Mouse (Mus musculus) hindbrain, postnatal 0 days (tissue): ENCODE data around the gene Mesd. TPM values are rescaled to one million over a fixed set of nuclear protein-coding genes. Genes with fewer than 3 reads are reported as not detected.

Experiments
- ATAC-seq: fragments of 200-750 bp; cut with Nextera tagmentation; 2 replicates; pipeline ENCODE4 v1.8.0; 2017; ENCODE audit warnings: mild to moderate bottlenecking, moderate TSS enrichment, moderate library complexity
- DNase-seq: peaks from one replicate; pipeline ENCODE4 v3.0.0-alpha.2; 2015; ENCODE audit warnings: low spot score
- H3K27ac ChIP-seq: fragments of 300-500 bp; sonication (generic); 2 replicates; pipeline ENCODE4 v1.5.1; 2014; ENCODE audit warnings: mild to moderate bottlenecking
- H3K27me3 ChIP-seq: fragments of 300-500 bp; sonication (generic); 2 replicates; pipeline ENCODE4 v1.6.1; 2014; ENCODE audit warnings: low read length, mixed read lengths; ENCODE audit not compliant: insufficient read depth
- H3K36me3 ChIP-seq: fragments of 300-500 bp; sonication (generic); 2 replicates; pipeline ENCODE4 v1.6.1; 2014; ENCODE audit warnings: low read length, mixed read lengths; ENCODE audit not compliant: insufficient read depth
- H3K4me1 ChIP-seq: fragments of 300-500 bp; sonication (generic); 2 replicates; pipeline ENCODE4 v1.6.1; 2014; ENCODE audit warnings: antibody characterized with exemption, low read length, mixed read lengths; ENCODE audit not compliant: insufficient read depth
- H3K4me2 ChIP-seq: fragments of 300-500 bp; sonication (generic); 2 replicates; pipeline ENCODE4 v1.6.1; 2014; ENCODE audit warnings: low read depth, mild to moderate bottlenecking, low read length, moderate library complexity, mixed read lengths
- H3K4me3 ChIP-seq: fragments of 300-500 bp; sonication (generic); 2 replicates; pipeline ENCODE4 v1.5.1; 2014; ENCODE audit warnings: low read length
- H3K9ac ChIP-seq: fragments of 300-500 bp; sonication (generic); replicated peaks from 2 replicates; pipeline ENCODE4 v1.6.1; 2014; ENCODE audit warnings: mild to moderate bottlenecking, low read length, moderate library complexity, mixed read lengths
- H3K9me3 ChIP-seq: fragments of 300-500 bp; sonication (generic); 2 replicates; pipeline ENCODE4 v1.6.1; 2016; ENCODE audit warnings: low read length, mixed read lengths
- CTCF ChIP-seq: IDR thresholded peaks from 2 replicates; pipeline ENCODE4 v1.5.1; 2016; ENCODE audit warnings: antibody characterized with exemption, control low read depth, low read depth
- WGBS: fragments of 180-500 bp; shearing (Covaris S2); extraction: QIAGEN DNeasy Blood & Tissue Kit; methylation state at CpG from one replicate; pipeline ENCODE4 v1.1.7; 2014; 5-methylcytosine and 5-hydroxymethylcytosine counted together
- polyA plus RNA-seq: library from polyadenylated mRNA; unstranded; fragments of >200 nt; fragmentation: Nextera tagmentation; extraction: Ambion mirVana; gene quantifications from 2 replicates; pipeline ENCODE4 v1.2.1, GENCODE M21; 2015
- total RNA-seq: library from RNA; depleted of rRNA; stranded (reverse); fragments of >200 nt; gene quantifications from 2 replicates; pipeline ENCODE4 v1.2.3, GENCODE M21; 2014

Gene Mesd
- total and polyA plus RNA-seq, 2 experiments from 2014 or later = 20.4 to 83.8 TPM

GRCm38 (mm10) chr7:83859378-83860083 is 24.7 kb upstream of the Mesd start:
- Histone ChIP-seq H3K27ac (no peak overlapping the region), H3K9ac (no peak overlapping the region), H3K4me2 (no peak overlapping the region), H3K27me3 (no peaks in the 10 kb centered on the region), H3K36me3 (no peaks in the 10 kb centered on the region), H3K9me3 (no peaks in the 10 kb centered on the region), H3K4me1 (no peaks in the 10 kb centered on the region), H3K4me3 (no peak overlapping the region)
- WGBS = 49% methylated on average over 4 of the region's 4 CpGs
- TF ChIP-seq CTCF = no peak
- DNase-seq (no peak), ATAC-seq (no peak)

GRCm38 (mm10) chr7:83863554-83863953 is 20.7 kb upstream of the Mesd start:
- no peak for TF ChIP-seq CTCF
- H3K9me3 ChIP-seq = no peaks in the 10 kb centered on the region
- no peak for ATAC-seq
- no peaks in the 10 kb centered on the region for H3K4me1 ChIP-seq
- no peaks in the 10 kb centered on the region for H3K36me3 ChIP-seq
- H3K27me3 ChIP-seq = no peaks in the 10 kb centered on the region
- 52% methylated on average over 2 of the region's 2 CpGs for WGBS
- no peak overlapping the region for H3K4me3 ChIP-seq
- H3K9ac ChIP-seq = no peak overlapping the region
- DNase-seq = no peak
- H3K4me2 ChIP-seq = no peak overlapping the region
- H3K27ac ChIP-seq = no peak overlapping the region

- no peak overlapping the region for H3K27ac ChIP-seq
- no peak overlapping the region for H3K4me2 ChIP-seq
- DNase-seq (no peak), ATAC-seq (no peak)
- no peak overlapping the region for H3K9ac ChIP-seq
- H3K27me3 ChIP-seq = no peaks in the 10 kb centered on the region
- H3K9me3 ChIP-seq = no peaks in the 10 kb centered on the region
- no peak for TF ChIP-seq CTCF
- no peaks in the 10 kb centered on the region for H3K36me3 ChIP-seq
- 61% methylated on average over 3 of the region's 3 CpGs for WGBS
- H3K4me1 ChIP-seq = no peaks in the 10 kb centered on the region
- no peak overlapping the region for H3K4me3 ChIP-seq
Measured at GRCm38 (mm10) chr7:83868200-83868599, 16.1 kb upstream of the Mesd start.

- Histone ChIP-seq H3K27me3 (no peaks in the 10 kb centered on the region), H3K4me1 (no peaks in the 10 kb centered on the region), H3K36me3 (no peaks in the 10 kb centered on the region), H3K4me3 (no peak overlapping the region), H3K9me3 (no peaks in the 10 kb centered on the region), H3K9ac (no peak overlapping the region), H3K4me2 (no peak overlapping the region), H3K27ac (no peak overlapping the region)
- no peak for ATAC-seq
- 31% methylated on average over 5 of the region's 5 CpGs for WGBS
- no peak for TF ChIP-seq CTCF
- DNase-seq = no peak
Measured at GRCm38 (mm10) chr7:83869839-83870543, 14.3 kb upstream of the Mesd start.

- ATAC-seq = no peak
- DNase-seq = no peak
- TF ChIP-seq CTCF = no peak
- no peaks in the 10 kb centered on the region for H3K9me3 ChIP-seq
- no peak overlapping the region for H3K9ac ChIP-seq
- no peak overlapping the region for H3K27ac ChIP-seq
- H3K36me3 ChIP-seq = peaks cover 3% of the 10 kb centered on the region; the same call in 1 of the 2 replicates
- H3K4me2 ChIP-seq = no peak overlapping the region
- no peak overlapping the region for H3K4me3 ChIP-seq
- H3K4me1 ChIP-seq = peaks cover 26% of the 10 kb centered on the region
- no peaks in the 10 kb centered on the region for H3K27me3 ChIP-seq
- WGBS = 84% methylated on average over 3 of the region's 3 CpGs
Measured at GRCm38 (mm10) chr7:83877088-83877487, 7.2 kb upstream of the Mesd start.

GRCm38 (mm10) chr7:83878676-83879448 is 5.4 kb upstream of the Mesd start:
- Histone ChIP-seq H3K27me3 (no peaks in the 10 kb centered on the region), H3K4me3 (no peak overlapping the region), H3K9ac (0 out of 2 replicates have a peak overlapping the region, but pooled peaks have one; percentile 21), H3K9me3 (no peaks in the 10 kb centered on the region), H3K4me1 (peaks cover 34% of the 10 kb centered on the region), H3K36me3 (peaks cover 3% of the 10 kb centered on the region; the same call in 1 of the 2 replicates), H3K4me2 (peak overlapping the region; percentile 72), H3K27ac (peak overlapping the region; percentile 73)
- ATAC-seq (peak; percentile 39; the same call in 1 of the 2 replicates), DNase-seq (peak; percentile 53)
- no peak for TF ChIP-seq CTCF
- 7% methylated on average over 5 of the region's 5 CpGs for WGBS
